Mouse (Mus musculus): ENCODE measurements around the gene Myh9.

- TF ChIP-seq EP300 (IDR thresholded peaks at IDR 0.05) (no peak), CTCF (IDR thresholded peaks at IDR 0.05) (no peak)
Observed at GRCm38 (mm10) chr15:77847108-77847507, 5.1 kb upstream of the Myh9 start.

Data from lung, postnatal 0 days (tissue).